Mouse (Mus musculus) lung, postnatal 0 days (tissue): ENCODE measurements around the gene Epp13.
"Not testable (repeated sequence)": the region's sequence is repeated elsewhere in the genome, so short reads cannot be mapped to it uniquely, and the experiment has no call there.

Experiments used
- CTCF ChIP-seq: IDR thresholded peaks from 2 replicates; pipeline ENCODE4 v1.5.1; 2016; ENCODE audit warnings: antibody characterized with exemption, mild to moderate bottlenecking
- EP300 ChIP-seq: IDR thresholded peaks from 2 replicates; pipeline ENCODE4 v1.6.1; 2016; ENCODE audit warnings: antibody characterized with exemption, mild to moderate bottlenecking, control low read depth

- TF ChIP-seq CTCF, EP300: not testable (repeated sequence)
These were observed 37.8 kb upstream of the Epp13 start for GRCm38 (mm10) chr7:6214691-6215090.
